Mouse (Mus musculus): Measurements from ENCODE around the gene Skap1. TPM values are rescaled to one million over a fixed set of nuclear protein-coding genes. Genes with fewer than 3 reads are reported as not detected.
A peak's percentile ranks its signal among the peaks of the same experiment; 100 is the strongest.

The Skap1 gene
- polyA plus RNA-seq, 1 experiment from 2014 or later = 4.1 TPM

DNA sequence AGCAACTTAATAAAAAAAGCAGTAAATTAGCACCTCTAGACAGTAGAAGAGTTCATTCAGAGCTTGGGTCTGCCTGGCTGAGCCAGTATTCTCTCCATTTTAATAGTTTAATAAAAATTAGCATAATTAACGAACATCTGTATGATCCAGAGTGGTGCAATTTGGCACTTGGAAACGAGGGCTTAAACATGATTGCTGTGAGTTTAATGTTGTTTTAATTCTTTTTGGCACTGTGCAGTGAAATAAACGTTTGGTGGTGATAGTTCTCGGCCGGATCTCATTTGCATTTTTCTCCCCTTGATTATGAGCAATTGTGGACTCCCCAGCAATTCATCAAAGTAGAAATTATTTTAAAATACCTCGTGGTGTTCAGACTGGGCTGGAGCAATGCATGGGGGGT is 282.3 kb downstream of the Skap1 start:
- 0 out of 2 replicates have a peak overlapping the region, but pooled peaks have one; percentile 37 for H3K27ac ChIP-seq
- no peak overlapping the region for H3K9ac ChIP-seq
- H3K4me2 ChIP-seq = no peak overlapping the region
- H3K36me3 ChIP-seq (replicated peaks) = no peaks in the 10 kb centered on the region
- H3K4me3 ChIP-seq (replicated peaks) = no peak overlapping the region
- WGBS = 59% methylated on average over 6 of the region's 6 CpGs
- peaks cover 26% of the 10 kb centered on the region for H3K4me1 ChIP-seq
- no peak for ATAC-seq (ENCODE audit: low FRiP score)
- H3K27me3 ChIP-seq = peaks cover 44% of the 10 kb centered on the region
- H3K9me3 ChIP-seq = no peaks in the 10 kb centered on the region

DNA sequence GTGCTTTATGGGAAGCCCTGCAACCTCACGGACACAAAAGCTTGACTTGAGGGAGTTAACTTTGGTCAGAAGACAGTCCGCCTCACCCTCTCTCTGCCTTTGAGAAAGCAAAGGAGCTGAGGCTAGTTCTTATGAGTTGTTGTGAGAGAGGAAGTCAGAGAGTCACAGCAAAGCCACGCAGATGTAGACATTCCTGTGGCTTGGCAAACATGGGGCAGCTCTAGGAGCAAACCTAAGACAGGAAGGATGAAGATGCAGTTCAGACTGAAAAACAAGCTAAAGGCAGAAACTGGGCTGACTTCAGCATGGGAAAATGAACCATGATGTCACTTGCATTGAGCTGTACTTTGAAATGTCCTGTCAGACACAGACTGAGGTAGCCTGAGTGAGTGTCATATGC is 283.2 kb downstream of the Skap1 start:
- peaks cover 44% of the 10 kb centered on the region for H3K27me3 ChIP-seq
- H3K4me1 ChIP-seq = peaks cover 17% of the 10 kb centered on the region
- no peaks in the 10 kb centered on the region for H3K36me3 ChIP-seq (replicated peaks)
- H3K4me3 ChIP-seq (replicated peaks) = no peak overlapping the region
- H3K9ac ChIP-seq = no peak overlapping the region
- H3K4me2 ChIP-seq = no peak overlapping the region
- no peaks in the 10 kb centered on the region for H3K9me3 ChIP-seq
- 47% methylated on average over 3 of the region's 3 CpGs for WGBS
- H3K27ac ChIP-seq = no peak overlapping the region
- ATAC-seq (ENCODE audit: low FRiP score) = no peak

DNA sequence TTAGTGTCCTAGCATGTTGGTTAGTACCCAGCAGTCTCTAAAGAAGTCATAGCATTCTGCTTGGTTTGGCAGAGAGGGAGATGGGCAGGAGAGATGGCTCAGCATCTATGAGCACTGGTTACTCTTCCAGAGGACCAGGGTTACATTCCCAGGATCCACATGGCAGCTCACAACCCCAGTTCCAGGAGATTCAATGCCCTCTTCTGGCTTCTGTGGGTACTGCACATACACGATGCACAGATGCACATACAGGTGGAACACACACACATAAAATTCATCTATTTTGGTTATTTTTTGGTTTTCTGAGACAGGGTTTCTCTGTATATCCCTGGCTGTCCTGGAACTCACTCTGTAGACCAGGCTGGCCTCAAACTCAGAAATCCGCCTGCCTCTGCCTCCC is 290.9 kb downstream of the Skap1 start:
- ATAC-seq (ENCODE audit: low FRiP score) = no peak
- WGBS = 96% methylated on average over 2 of the region's 2 CpGs
- H3K9ac ChIP-seq = no peak overlapping the region
- no peaks in the 10 kb centered on the region for H3K27me3 ChIP-seq
- no peak overlapping the region for H3K27ac ChIP-seq
- no peak overlapping the region for H3K4me3 ChIP-seq (replicated peaks)
- no peaks in the 10 kb centered on the region for H3K36me3 ChIP-seq (replicated peaks)
- no peaks in the 10 kb centered on the region for H3K9me3 ChIP-seq
- H3K4me1 ChIP-seq = no peaks in the 10 kb centered on the region
- H3K4me2 ChIP-seq = no peak overlapping the region

DNA sequence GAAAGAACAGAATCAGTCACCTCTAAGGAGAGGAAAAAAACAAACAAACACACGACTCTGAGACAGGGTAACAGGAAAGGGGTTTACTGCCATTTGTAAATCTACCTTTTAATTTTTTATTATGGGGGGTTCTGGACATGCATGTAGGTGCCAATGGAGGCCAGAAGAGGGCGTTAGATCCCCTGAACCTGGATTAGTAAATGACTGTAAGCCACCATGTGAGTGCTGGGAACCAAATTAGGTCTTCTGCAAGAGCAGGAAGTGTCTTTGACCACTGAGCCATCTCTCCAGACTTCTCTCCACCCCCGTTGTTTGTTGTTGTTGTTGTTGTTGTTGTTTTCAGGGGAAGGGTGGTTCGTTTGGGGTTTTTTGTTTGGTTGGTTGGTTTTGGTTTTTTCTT is 293.0 kb downstream of the Skap1 start:
- Histone ChIP-seq H3K4me3 (replicated peaks) (no peak overlapping the region), H3K9me3 (no peaks in the 10 kb centered on the region), H3K9ac (no peak overlapping the region), H3K27me3 (no peaks in the 10 kb centered on the region), H3K36me3 (replicated peaks) (no peaks in the 10 kb centered on the region), H3K4me1 (no peaks in the 10 kb centered on the region), H3K4me2 (no peak overlapping the region), H3K27ac (no peak overlapping the region)
- WGBS = 58% methylated on average over 4 of the region's 4 CpGs
- ATAC-seq (ENCODE audit: low FRiP score) = no peak

DNA sequence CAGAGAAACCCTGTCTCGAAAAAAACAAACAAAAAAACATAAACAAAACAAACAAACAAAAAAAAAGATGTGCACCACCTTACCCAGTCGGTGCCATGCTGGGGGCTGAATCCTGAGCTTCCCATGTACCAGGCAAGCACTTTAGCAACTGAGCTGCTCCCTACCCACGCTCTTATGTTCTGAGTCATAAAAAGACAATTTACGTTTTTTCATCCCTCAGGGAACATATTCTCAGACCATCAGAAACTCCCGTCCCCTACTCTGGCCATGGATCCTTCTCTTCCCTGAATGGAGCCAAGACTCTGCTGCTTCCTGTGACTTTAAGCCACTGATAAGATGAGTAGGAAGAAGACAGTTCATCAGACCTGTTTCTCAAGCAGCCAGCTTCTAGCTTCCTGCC is 294.0 kb downstream of the Skap1 start:
- no peaks in the 10 kb centered on the region for H3K27me3 ChIP-seq
- H3K4me3 ChIP-seq (replicated peaks) = no peak overlapping the region
- H3K36me3 ChIP-seq (replicated peaks) = no peaks in the 10 kb centered on the region
- no peaks in the 10 kb centered on the region for H3K9me3 ChIP-seq
- WGBS = 76% methylated on average over 5 of the region's 5 CpGs
- no peak for ATAC-seq (ENCODE audit: low FRiP score)
- peaks cover 3% of the 10 kb centered on the region; the same call in 1 of the 2 replicates for H3K4me1 ChIP-seq
- H3K4me2 ChIP-seq = no peak overlapping the region
- H3K9ac ChIP-seq = no peak overlapping the region
- no peak overlapping the region for H3K27ac ChIP-seq

DNA sequence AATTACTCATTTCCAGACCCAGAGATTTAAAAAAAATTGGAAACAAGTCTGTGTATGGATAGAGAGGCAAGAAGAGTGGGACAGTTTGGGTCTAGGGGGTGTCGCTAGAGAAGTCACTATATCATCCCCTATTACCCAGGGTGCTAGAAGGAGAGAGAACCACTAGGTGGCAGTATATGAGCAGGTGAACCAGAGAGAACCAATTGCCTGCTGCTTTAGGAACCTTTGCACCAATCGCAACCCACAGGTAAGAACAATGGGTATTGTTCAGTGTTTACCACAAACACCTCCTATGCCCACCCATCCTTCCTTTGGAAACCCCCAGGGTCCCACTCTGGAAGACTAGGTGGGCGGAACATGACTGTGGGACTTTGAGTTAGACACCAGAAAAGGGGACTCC is 295.6 kb downstream of the Skap1 start:
- Histone ChIP-seq H3K27ac (no peak overlapping the region), H3K9ac (no peak overlapping the region), H3K4me1 (peaks cover 18% of the 10 kb centered on the region), H3K27me3 (no peaks in the 10 kb centered on the region), H3K4me2 (no peak overlapping the region), H3K36me3 (replicated peaks) (no peaks in the 10 kb centered on the region), H3K4me3 (replicated peaks) (no peak overlapping the region), H3K9me3 (no peaks in the 10 kb centered on the region)
- 42% methylated on average over 3 of the region's 3 CpGs for WGBS
- 0 out of 2 replicates have a peak, but pooled peaks have one; percentile 11 for ATAC-seq (ENCODE audit: low FRiP score)

DNA sequence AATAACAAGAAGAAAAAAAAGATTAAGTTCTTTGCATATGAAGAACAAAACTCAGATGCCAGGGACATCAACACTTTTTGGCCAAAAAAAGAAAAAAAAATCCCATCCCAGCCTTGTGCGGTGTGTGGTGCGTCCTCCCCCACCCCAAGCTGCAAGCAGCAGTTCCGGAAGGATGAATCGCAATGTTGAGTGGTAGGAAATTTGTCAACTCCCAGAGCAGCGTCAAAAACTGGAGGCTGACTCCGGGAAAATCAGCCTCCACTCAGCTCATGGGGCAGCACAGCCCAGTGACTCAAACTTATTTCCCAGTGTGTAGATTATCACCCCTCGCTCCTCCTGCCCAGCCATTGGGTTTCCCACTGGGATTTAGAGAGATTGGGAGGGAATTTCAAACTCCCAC is 297.6 kb downstream of the Skap1 start:
- Histone ChIP-seq H3K4me2 (no peak overlapping the region), H3K9me3 (no peaks in the 10 kb centered on the region), H3K4me1 (peaks cover 35% of the 10 kb centered on the region), H3K36me3 (replicated peaks) (no peaks in the 10 kb centered on the region), H3K27me3 (no peaks in the 10 kb centered on the region), H3K4me3 (replicated peaks) (no peak overlapping the region), H3K27ac (no peak overlapping the region), H3K9ac (no peak overlapping the region)
- no peak for ATAC-seq (ENCODE audit: low FRiP score)
- WGBS = 87% methylated on average over 7 of the region's 7 CpGs

DNA sequence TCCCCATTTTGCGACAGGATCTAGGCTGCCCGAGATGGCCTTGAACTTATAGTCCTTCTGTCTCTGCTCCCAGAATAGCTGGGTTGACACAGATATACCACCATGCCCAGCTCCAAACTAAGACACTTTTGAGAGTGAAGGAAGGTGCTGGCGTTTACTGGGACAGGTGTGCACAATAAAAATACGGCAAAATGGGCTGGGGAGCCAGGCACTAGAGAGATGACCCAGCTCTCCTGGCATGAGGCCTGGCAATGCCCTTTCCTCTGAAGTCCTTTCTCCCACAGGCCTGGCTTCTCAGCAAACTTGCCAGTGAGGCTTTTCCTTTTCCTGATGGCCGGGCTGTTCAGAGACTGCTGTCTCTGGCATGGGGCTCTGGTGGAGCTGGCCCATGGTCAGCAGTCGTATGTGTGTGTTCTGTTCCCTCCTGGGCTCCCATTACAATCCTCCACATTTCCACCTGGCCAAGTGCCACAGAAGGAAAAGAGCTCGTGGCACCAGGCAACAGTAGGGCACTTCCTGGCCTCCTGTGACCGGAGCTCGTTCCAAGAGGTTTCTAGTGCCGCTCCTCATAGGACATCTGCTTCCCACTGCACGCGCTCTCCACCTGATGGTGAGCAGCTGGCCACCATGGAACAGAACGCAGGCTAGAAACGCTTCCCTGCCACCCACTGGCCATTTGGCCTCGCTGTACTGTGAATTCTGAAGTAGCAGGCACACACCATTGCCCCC is 298.5 kb downstream of the Skap1 start:
- Histone ChIP-seq H3K27me3 (no peaks in the 10 kb centered on the region), H3K4me3 (replicated peaks) (no peak overlapping the region), H3K4me1 (peaks cover 44% of the 10 kb centered on the region), H3K4me2 (no peak overlapping the region), H3K9me3 (no peaks in the 10 kb centered on the region), H3K36me3 (replicated peaks) (peaks cover 3% of the 10 kb centered on the region; the same call in 1 of the 2 replicates), H3K9ac (no peak overlapping the region), H3K27ac (no peak overlapping the region)
- 81% methylated on average over 15 of the region's 15 CpGs for WGBS
- no peak for ATAC-seq (ENCODE audit: low FRiP score)

DNA sequence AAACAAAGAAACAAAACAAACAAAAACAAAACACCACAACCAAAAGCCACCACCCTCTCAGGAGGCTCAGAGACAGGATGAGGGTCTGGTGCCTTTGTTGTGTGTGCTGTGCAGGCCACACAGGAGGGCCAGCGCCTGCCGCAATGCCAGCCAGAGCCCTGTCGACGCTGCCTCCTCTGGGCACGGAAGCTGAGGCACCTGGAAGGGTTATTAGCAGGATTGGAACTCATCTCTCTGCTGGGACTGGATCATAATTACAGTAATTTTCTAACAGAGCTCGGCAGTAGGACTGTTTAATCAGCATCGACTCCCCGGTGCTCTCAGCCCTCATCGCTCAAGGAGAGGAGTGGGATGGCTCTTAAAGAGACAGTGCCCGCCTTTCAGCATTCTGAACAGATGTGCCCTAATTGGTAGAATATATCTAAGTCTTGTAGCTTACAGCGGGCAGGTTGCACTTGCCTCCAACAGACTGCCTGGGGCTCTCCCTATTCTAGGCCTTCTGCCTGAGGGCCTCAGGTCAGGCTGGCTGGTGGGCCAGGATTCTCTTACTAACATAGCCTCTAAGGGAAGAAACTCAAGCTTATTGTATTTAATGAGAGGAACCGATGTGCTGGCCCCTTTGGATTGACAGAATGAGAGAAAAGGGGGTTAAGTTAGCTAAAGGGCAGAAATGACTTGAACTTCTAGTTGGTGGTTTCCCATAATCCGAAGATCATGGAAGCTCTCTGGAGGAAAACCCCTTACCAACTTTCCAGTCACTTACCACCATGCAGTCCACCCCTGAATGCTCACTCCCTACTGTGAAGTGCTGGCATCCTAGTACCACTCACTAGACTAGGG is 300.3 kb downstream of the Skap1 start:
- peak overlapping the region; percentile 33; the same call in 1 of the 2 replicates for H3K9ac ChIP-seq
- ATAC-seq (ENCODE audit: low FRiP score) = no peak; the same call in 1 of the 2 replicates

DNA sequence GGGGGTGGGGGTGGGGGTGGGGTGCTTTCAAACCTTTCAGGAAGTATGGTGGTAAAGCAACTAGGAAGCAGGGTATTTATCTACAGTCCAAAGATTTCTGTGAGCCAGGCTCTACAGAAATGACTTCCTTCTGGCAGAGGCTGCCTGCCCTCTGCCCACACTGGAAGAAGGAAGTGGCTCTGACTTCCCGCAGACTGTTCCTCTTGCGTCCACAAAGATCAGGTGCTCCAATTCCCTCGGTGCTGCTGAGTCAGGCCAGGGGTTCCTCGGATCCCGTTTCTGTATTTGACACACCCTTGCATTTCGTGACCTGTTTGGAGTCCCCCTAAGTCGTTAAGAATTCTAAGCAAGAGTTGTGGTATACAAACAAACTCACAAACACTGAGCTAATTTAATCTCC is 301.3 kb downstream of the Skap1 start:
- H3K9ac ChIP-seq = no peak overlapping the region
- H3K27me3 ChIP-seq = no peaks in the 10 kb centered on the region
- H3K4me2 ChIP-seq = no peak overlapping the region
- H3K4me1 ChIP-seq = peaks cover 48% of the 10 kb centered on the region
- ATAC-seq (ENCODE audit: low FRiP score) = no peak
- H3K27ac ChIP-seq = peak overlapping the region; percentile 86; the same call in 1 of the 2 replicates
- no peak overlapping the region for H3K4me3 ChIP-seq (replicated peaks)
- 83% methylated on average over 7 of the region's 7 CpGs for WGBS
- no peaks in the 10 kb centered on the region for H3K9me3 ChIP-seq
- peaks cover 30% of the 10 kb centered on the region for H3K36me3 ChIP-seq (replicated peaks)

More for the DNA sequence above, 300.3 kb downstream of the Skap1 start:
- peaks cover 48% of the 10 kb centered on the region for H3K4me1 ChIP-seq
- H3K27me3 ChIP-seq = no peaks in the 10 kb centered on the region
- peak overlapping the region; percentile 66; the same call in 1 of the 2 replicates for H3K27ac ChIP-seq
- no peak overlapping the region for H3K4me3 ChIP-seq (replicated peaks)
- 30% methylated on average over 13 of the region's 13 CpGs for WGBS
- H3K36me3 ChIP-seq (replicated peaks) = peaks cover 21% of the 10 kb centered on the region
- no peaks in the 10 kb centered on the region for H3K9me3 ChIP-seq
- H3K4me2 ChIP-seq = no peak overlapping the region; the same call in 1 of the 2 replicates

DNA sequence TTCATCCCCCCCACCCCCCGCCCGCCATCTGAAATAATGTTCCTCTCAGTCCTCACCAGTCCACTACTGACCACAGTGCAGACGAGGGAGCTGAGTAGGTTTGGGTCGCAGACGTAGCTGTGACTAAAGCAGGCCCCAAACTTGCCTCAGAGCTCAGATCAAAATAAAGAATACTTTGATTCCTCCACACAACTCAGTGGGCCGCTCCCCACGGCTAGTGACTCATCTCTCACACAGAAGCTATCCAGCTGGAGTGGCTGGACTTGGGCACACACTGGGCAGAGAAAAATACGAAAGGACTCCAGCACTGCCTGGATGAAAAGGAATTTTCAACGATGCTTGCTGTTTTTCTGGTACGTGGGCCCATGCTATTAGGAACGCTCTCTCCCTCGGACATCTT is 302.2 kb downstream of the Skap1 start:
- Histone ChIP-seq H3K27ac (peak overlapping the region; percentile 86), H3K9ac (no peak overlapping the region), H3K4me1 (peaks cover 48% of the 10 kb centered on the region), H3K36me3 (replicated peaks) (peaks cover 39% of the 10 kb centered on the region), H3K4me2 (no peak overlapping the region), H3K27me3 (no peaks in the 10 kb centered on the region), H3K9me3 (no peaks in the 10 kb centered on the region), H3K4me3 (replicated peaks) (no peak overlapping the region)
- WGBS = 75% methylated on average over 12 of the region's 12 CpGs
- no peak for ATAC-seq (ENCODE audit: low FRiP score)

DNA sequence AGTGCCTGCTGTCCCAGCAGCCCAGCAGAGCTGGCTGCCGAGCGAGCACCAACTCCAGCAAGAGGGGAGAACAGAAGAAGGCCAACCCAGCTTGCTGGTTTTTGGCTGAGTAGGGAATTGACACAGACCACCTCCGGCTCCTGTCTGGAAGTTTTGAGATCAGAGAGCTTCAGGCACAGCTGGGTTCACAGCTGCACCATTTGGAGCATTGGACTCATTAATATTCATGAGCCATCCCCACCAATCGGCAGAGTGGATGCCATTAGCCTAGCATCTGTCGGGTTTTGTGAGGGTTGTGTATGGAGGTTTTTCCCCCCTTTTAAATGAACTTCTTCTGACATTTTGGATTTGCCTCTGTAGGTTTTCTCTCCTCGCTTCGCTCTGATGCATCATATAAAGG is 302.7 kb downstream of the Skap1 start:
- H3K4me2 ChIP-seq = no peak overlapping the region; the same call in 1 of the 2 replicates
- no peaks in the 10 kb centered on the region for H3K9me3 ChIP-seq
- peaks cover 48% of the 10 kb centered on the region for H3K4me1 ChIP-seq
- peak; percentile 75 for ATAC-seq (ENCODE audit: low FRiP score)
- 18% methylated on average over 7 of the region's 7 CpGs for WGBS
- H3K27me3 ChIP-seq = no peaks in the 10 kb centered on the region
- peak overlapping the region; percentile 86 for H3K27ac ChIP-seq
- H3K9ac ChIP-seq = no peak overlapping the region
- H3K36me3 ChIP-seq (replicated peaks) = peaks cover 45% of the 10 kb centered on the region
- no peak overlapping the region for H3K4me3 ChIP-seq (replicated peaks)
